25 mouse cellular contexts compared by ENCODE assay signal in genomic region chr4:130120752-130121151, GRCm38 (mm10). TPM values are rescaled to one million over a fixed set of nuclear protein-coding genes. Genes with fewer than 3 reads are reported as not detected.
DNase-seq lines count a peak whose midpoint lies in the region; ATAC-seq and TF ChIP-seq lines count a peak whose summit lies in the region.
"Had no signal": no experiment of that assay in that cellular context is flagged by ENCODE, and none has a peak within 500 bp of the region (broad histone marks: within the 10 kb centered on the region; RNA-seq: fewer than 3 reads in every experiment).

No protein-coding gene starts in this region.

- peaks cover 3% of the 10 kb centered on the region; the same call in 1 of the 2 replicates for H3K79me2 ChIP-seq in liver, adult 2 months (ENCODE audit: control insufficient read depth, insufficient read depth, low read length)

- no peak overlapping the region for H3K27ac ChIP-seq in kidney, adult 2 months (ENCODE audit: insufficient read depth, low read depth, low read length)
- H3K27ac ChIP-seq in liver, adult 2 months (replicated peaks; ENCODE audit: insufficient read depth, low read depth, low read length): no peak overlapping the region
- H3K27ac ChIP-seq in liver, embryonic 12.5 days: no peak overlapping the region
- H3K27ac ChIP-seq: embryonic facial prominence, embryonic 13.5 days; embryonic facial prominence, embryonic 15.5 days; forebrain, embryonic 10.5 days; forebrain, embryonic 12.5 days had no signal

- TF ChIP-seq CTCF in kidney, adult 2 months (conservative IDR thresholded peaks at IDR 0.05; ENCODE audit: insufficient read depth, insufficient read length, low read depth, low read length): no peak
- TF ChIP-seq CTCF in liver, adult 2 months (IDR thresholded peaks at IDR 0.05; ENCODE audit: low read depth, low read length): no peak

- peak; percentile 52 for DNase-seq in kidney, adult 2 months
- DNase-seq in kidney, postnatal 4 days: no peak
- peak; percentile 56 for DNase-seq in liver, adult 2 months (ENCODE audit: extremely low read depth, low read depth, low spot score)
- DNase-seq in embryo, embryonic 10 days (ENCODE audit: low spot score): no peak
- DNase-seq: adrenal gland, postnatal 14 days; adrenal gland, postnatal 36 days; cerebellum, adult 11-12 months; cerebellum, adult 2 months; cerebellum, adult 9-10 months; cerebellum, postnatal 25 days; embryo, embryonic 11 days had no signal

- H3K36me3 ChIP-seq in kidney, adult 2 months (ENCODE audit: control insufficient read depth, insufficient read depth, low read length): no peaks in the 10 kb centered on the region
- H3K36me3 ChIP-seq in liver, adult 2 months (ENCODE audit: control insufficient read depth, insufficient read depth, low read length): peaks cover 4% of the 10 kb centered on the region; the same call in 1 of the 2 replicates
- H3K36me3 ChIP-seq in liver, embryonic 12.5 days: peaks cover 54% of the 10 kb centered on the region
- peaks cover 85% of the 10 kb centered on the region for H3K36me3 ChIP-seq in megakaryocyte, embryonic 14.5 days (replicated peaks; ENCODE audit: low read length)

- H3K4me3 ChIP-seq in kidney, adult 2 months (ENCODE audit: insufficient read depth, low read depth, low read length): no peak overlapping the region
- H3K4me3 ChIP-seq in liver, adult 2 months (ENCODE audit: insufficient read depth, low read depth, low read length): no peak overlapping the region
- no peak overlapping the region for H3K4me3 ChIP-seq in liver, embryonic 12.5 days
- peak overlapping the region; percentile 6 for H3K4me3 ChIP-seq in megakaryocyte, embryonic 14.5 days (replicated peaks)
- H3K4me3 ChIP-seq: embryonic facial prominence, embryonic 13.5 days; embryonic facial prominence, embryonic 15.5 days; erythroblast, embryonic 14.5 days; forebrain, embryonic 10.5 days; forebrain, embryonic 12.5 days had no signal

- H3K4me2 ChIP-seq in liver, embryonic 12.5 days: no peak overlapping the region
- H3K4me2 ChIP-seq: embryonic facial prominence, embryonic 13.5 days; embryonic facial prominence, embryonic 15.5 days; forebrain, embryonic 12.5 days had no signal

- ATAC-seq in liver, embryonic 12.5 days: no peak
- ATAC-seq in megakaryocyte, adult 5-6 weeks (ENCODE audit: poor library complexity, severe bottlenecking): no peak
- ATAC-seq: activated CD4-positive, CD25-positive, alpha-beta regulatory T cell, adult 4 months; forebrain, embryonic 14.5 days; forebrain, embryonic 16.5 days; Patski had no signal

- H3K9ac ChIP-seq in liver, adult 2 months (ENCODE audit: low read depth, low read length): no peak overlapping the region
- no peak overlapping the region for H3K9ac ChIP-seq in liver, embryonic 12.5 days
- H3K9ac ChIP-seq: embryonic facial prominence, embryonic 13.5 days; embryonic facial prominence, embryonic 15.5 days; forebrain, embryonic 12.5 days had no signal

- no peaks in the 10 kb centered on the region for H3K9me3 ChIP-seq in liver, embryonic 12.5 days (replicated peaks)
- peaks cover 3% of the 10 kb centered on the region; the same call in 1 of the 2 replicates for H3K9me3 ChIP-seq in megakaryocyte, embryonic 14.5 days
- H3K9me3 ChIP-seq: embryonic facial prominence, embryonic 15.5 days; forebrain, embryonic 10.5 days; forebrain, embryonic 12.5 days had no signal

- 59% methylated on average over 4 of the region's 4 CpGs for WGBS in kidney, adult 2 months
- 37% methylated on average over 4 of the region's 4 CpGs for WGBS in liver, adult 2 months
- 53% methylated on average over 4 of the region's 4 CpGs for whole genome bisulfite sequencing in liver, embryonic 12.5 days (ENCODE audit: insufficient replicate concordance)

- H3K27me3 ChIP-seq in kidney, adult 2 months (replicated peaks; ENCODE audit: control insufficient read depth, insufficient read depth, low read length): no peaks in the 10 kb centered on the region
- no peaks in the 10 kb centered on the region for H3K27me3 ChIP-seq in liver, adult 2 months (ENCODE audit: control insufficient read depth, insufficient read depth, low read length)
- no peaks in the 10 kb centered on the region for H3K27me3 ChIP-seq in liver, embryonic 12.5 days (replicated peaks)
- no peaks in the 10 kb centered on the region for H3K27me3 ChIP-seq in megakaryocyte, embryonic 14.5 days (replicated peaks)
- H3K27me3 ChIP-seq: embryonic facial prominence, embryonic 13.5 days; embryonic facial prominence, embryonic 15.5 days; forebrain, embryonic 12.5 days; Patski had no signal

- H3K4me1 ChIP-seq in kidney, adult 2 months (ENCODE audit: control insufficient read depth, insufficient read depth, low read length): peaks cover 10% of the 10 kb centered on the region
- peaks cover 3% of the 10 kb centered on the region for H3K4me1 ChIP-seq in liver, adult 2 months (ENCODE audit: control insufficient read depth, insufficient read depth, low read length)
- H3K4me1 ChIP-seq in liver, embryonic 12.5 days: no peaks in the 10 kb centered on the region
- peaks cover 59% of the 10 kb centered on the region for H3K4me1 ChIP-seq in megakaryocyte, embryonic 14.5 days
- H3K4me1 ChIP-seq: forebrain, embryonic 12.5 days had no signal

- no peak for TF ChIP-seq POLR2A in kidney, adult 2 months (IDR thresholded peaks at IDR 0.05; ENCODE audit: low read depth, low read length)
- no peak for TF ChIP-seq POLR2A in liver, adult 2 months (IDR thresholded peaks at IDR 0.05; ENCODE audit: extremely low read depth, insufficient read depth, low read length)

RNA-seq across cellular contexts. Expression of gene Pef1, which starts 18.4 kb away (rescaled TPM):
- polyA plus RNA-seq in kidney, adult 2 months (2012; rRNA removed): 129 and 139 TPM in 2 replicates
- 23.1 and 30.1 TPM in 2 replicates for total RNA-seq in liver, adult 2 months (2014; rRNA removed)
- polyA plus RNA-seq in liver, adult 2 months (2012; rRNA removed): 77.2 and 79.8 TPM in 2 replicates
- polyA plus RNA-seq in liver, embryonic 12.5 days (2016; fragmentation: Nextera tagmentation; extraction: Ambion mirVana): 41.9 and 42.5 TPM in 2 replicates
- polyA plus RNA-seq in megakaryocyte, embryonic 14.5 days (2012; ENCODE audit: insufficient read depth, low replicate concordance): 27.1 and 33.9 TPM in 2 replicates
- 53.1 TPM in 2 replicates for total RNA-seq in megakaryocyte, adult 5-6 weeks (2015)
- 12.3 and 18.0 TPM in 2 replicates for total RNA-seq in megakaryocyte, adult 5-6 weeks (2017)

RNA-seq across cellular contexts. Expression of gene Hcrtr1, which starts 18.4 kb away (rescaled TPM):
- 0.54 and 0.56 TPM in 2 replicates for polyA plus RNA-seq in kidney, adult 2 months (2012; rRNA removed)
- not detected in 2 replicates for total RNA-seq in liver, adult 2 months (2014; rRNA removed)
- polyA plus RNA-seq in liver, adult 2 months (2012; rRNA removed): 0.04 TPM in 1 of 2 replicates, not detected in the other
- polyA plus RNA-seq in liver, embryonic 12.5 days (2016; fragmentation: Nextera tagmentation; extraction: Ambion mirVana): 0.12 TPM in 1 of 2 replicates, not detected in the other
- polyA plus RNA-seq in megakaryocyte, embryonic 14.5 days (2012; ENCODE audit: insufficient read depth, low replicate concordance): not detected in 2 replicates
- not detected in 2 replicates for total RNA-seq in megakaryocyte, adult 5-6 weeks (2015)
- total RNA-seq in megakaryocyte, adult 5-6 weeks (2017): not detected in 2 replicates
- total RNA-seq: G1E had no signal
- polyA plus RNA-seq: activated CD4-positive, CD25-positive, alpha-beta regulatory T cell, adult 4 months; C2C12; embryonic facial prominence, embryonic 15.5 days; erythroblast, embryonic 14.5 days; G1E had no signal

RNA-seq across cellular contexts. Expression of gene Tinagl1, which starts 54.2 kb away (rescaled TPM):
- 118 and 133 TPM in 2 replicates for polyA plus RNA-seq in kidney, adult 2 months (2012; rRNA removed)
- total RNA-seq in liver, adult 2 months (2014; rRNA removed): 13.3 and 21.4 TPM in 2 replicates
- polyA plus RNA-seq in liver, adult 2 months (2012; rRNA removed): 30.5 and 35.3 TPM in 2 replicates
- 30.9 and 32.6 TPM in 2 replicates for polyA plus RNA-seq in liver, embryonic 12.5 days (2016; fragmentation: Nextera tagmentation; extraction: Ambion mirVana)
- 1.2 TPM in 1 of 2 replicates, not detected in the other for polyA plus RNA-seq in megakaryocyte, embryonic 14.5 days (2012; ENCODE audit: insufficient read depth, low replicate concordance)
- total RNA-seq in megakaryocyte, adult 5-6 weeks (2015): 11.4 and 12.3 TPM in 2 replicates
- 8.3 and 13.7 TPM in 2 replicates for total RNA-seq in megakaryocyte, adult 5-6 weeks (2017)
- polyA plus RNA-seq: activated CD4-positive, CD25-positive, alpha-beta regulatory T cell, adult 4 months had no signal

Comparison
In these comparisons a context has a peak if more than half of its experiments do, and no peak if none do; other contexts are left out.
1. DNase-seq: peak in kidney, adult 2 months (single experiment) and liver, adult 2 months (single experiment); none in kidney, postnatal 4 days (0 of 2) and embryo, embryonic 10 days (single experiment).
2. RNA of gene Tinagl1, which starts 54.2 kb away (polyA plus RNA-seq): 118 to 133 TPM in kidney, adult 2 months, 30.5 to 35.3 TPM in liver, adult 2 months and 30.9 to 32.6 TPM in liver, embryonic 12.5 days; 1.2 TPM in megakaryocyte, embryonic 14.5 days; every median in the first group is over 10 times any median in the second.